Mouse (Mus musculus) cerebellum, adult 9-10 months (tissue): ENCODE data around the gene Lrch3.
A peak's percentile ranks its signal among the peaks of the same experiment; 100 is the strongest.
"Not testable (repeated sequence)": the region's sequence is repeated elsewhere in the genome, so short reads cannot be mapped to it uniquely, and the experiment has no call there.

Experiments
- DNase-seq: peaks from one replicate; pipeline ENCODE4 v3.0.0; 2022

The Lrch3 gene

DNA sequence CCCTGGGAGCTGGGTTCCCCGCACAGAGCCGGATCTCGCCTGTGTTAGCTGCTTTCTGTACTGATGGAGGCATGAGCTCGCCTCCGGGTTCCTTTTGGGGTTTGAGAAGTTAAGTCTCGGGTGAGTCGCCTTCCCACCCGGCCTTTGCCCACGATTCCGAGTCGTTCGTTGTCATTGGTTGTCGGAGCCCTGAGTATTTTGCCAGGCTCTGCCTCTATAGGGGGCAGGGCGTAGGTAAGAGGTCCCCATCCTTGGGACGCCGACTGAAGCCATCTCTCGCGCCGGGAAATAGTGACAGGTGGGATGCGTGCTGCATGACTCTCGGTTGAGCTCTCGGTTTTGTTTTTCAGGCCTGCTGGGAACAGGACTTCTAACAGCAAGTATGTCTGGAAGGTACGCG, 142.9 kb downstream of the Lrch3 start:
- no peak for DNase-seq

DNA sequence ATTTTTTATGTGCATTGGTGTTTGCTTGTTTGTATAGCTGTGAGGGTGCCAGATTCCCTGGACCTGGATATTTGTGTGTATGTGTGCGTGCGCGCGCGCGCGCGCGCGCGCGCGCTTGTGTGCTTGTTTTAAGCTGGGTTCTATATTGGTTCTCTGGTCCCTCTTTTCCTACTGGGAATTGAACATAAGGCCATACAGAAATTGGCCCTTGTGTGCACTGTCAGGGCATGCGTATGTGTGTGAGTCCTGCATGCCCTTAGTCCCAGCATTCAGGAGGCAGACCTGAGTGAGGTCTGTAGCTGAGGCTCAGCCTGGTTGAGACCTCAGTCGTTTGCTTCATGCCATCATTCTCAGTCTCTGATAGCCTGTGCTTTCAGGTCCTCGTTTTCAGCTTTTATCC, 144.1 kb downstream of the Lrch3 start:
- no peak for DNase-seq

DNA sequence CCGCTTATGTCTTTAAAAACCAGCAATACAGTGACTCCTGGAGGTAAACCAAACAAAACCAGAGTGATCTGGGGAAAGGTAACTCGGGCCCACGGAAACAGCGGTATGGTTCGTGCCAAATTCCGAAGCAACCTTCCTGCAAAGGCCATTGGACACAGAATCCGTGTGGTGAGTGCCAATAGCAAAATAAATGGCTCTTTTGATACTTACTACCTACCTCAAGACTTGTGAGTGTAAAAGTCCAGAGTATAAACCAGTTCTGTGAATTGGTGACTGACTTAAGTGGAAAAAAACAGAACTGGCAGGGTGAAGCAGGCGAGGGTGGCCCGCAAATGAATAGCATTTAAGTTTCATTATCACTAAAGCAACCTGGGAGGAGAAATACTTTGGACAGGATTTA, 144.8 kb downstream of the Lrch3 start:
- DNase-seq, result not testable (repeated sequence)

DNA sequence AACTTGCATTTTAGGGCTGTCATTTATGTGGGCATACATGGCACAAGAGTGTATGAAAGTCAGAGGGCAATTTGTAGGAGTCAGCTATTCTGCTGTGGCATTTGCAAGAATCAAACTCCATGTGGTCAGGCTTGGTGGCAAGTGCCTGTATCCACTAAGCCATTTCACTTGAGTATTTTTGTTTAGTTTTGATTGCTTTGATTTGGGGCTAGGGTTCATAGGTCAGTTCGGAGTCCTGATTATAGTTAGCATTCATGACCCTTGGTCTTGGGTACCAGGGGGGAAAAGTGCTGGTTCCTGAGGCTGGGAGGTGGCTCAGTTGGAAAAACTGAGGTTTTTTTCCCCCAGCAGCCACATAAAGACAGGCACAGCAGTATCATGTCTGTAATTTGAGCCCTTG, 145.6 kb downstream of the Lrch3 start:
- no peak for DNase-seq

DNA sequence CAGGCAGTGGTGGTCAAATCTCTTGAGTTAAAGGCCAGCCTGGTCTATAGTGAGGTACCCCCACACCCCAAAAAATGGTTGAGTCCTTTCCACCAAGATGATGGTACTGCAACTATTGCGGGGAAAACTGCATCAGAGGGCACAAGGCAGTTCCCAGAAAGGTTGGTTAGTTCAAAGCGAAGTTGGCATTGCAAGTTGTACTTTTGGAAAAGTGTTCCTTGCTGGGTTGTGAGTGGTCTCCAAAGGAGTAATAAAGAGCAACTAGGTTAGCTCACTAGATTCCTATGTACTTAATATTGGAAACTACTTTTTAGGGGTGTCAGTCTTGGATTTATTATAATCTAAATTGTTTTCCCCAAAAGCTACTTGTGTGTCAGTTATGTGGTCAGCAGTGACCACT, 147.0 kb downstream of the Lrch3 start:
- no peak for DNase-seq

DNA sequence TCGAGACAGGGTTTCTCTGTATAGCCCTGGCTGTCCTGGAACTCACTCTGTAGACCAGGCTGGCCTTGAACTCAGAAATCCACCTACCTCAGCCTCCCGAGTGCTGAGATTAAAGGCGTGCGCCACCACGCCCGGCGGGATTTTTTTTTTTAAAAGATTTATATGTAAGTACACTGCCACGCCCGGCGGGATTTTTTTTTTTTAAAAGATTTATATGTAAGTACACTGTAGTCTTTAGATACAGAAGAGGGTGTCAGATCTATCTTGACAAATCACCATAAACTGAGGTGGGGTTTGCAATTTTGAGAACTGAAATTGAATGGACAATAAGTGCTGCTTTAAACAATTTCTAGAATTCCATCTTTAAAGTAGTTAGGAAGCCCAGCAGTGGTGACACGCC, 147.5 kb downstream of the Lrch3 start:
- DNase-seq, result no peak

DNA sequence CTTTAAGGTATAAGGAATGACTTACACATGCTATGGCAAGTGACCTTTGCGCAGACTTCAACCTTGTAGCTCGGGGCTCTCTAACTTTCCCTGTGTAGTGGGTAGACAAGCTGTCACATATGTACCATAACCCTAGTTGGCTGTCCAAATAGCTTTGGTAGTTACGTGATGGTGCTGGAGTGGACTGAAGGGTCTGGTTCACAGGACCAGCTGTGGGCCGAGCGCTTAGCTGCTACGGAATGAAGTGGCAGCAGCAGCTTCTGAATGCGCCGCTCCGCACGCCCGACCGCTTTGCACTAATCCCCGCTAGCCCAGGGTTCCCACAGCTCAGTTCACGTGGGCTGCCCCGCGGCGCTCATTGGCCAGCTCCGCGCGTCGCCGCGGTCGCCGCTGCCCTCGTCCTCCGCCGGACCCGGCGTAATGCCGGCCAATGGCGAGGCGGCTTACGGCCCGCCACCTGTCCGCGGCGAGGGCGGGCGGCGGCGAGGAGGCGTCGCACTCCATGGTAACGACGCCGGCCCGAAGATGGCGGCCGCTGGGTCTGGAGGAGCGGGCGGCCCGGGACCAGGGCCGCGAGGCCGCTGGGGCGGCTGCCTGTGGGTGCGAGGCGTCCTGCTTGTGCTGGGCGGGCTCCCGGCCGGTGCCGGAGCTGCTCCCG, 148.3 kb downstream of the Lrch3 start, which contains the start of gene Lmln:
Lmln (plus strand) TSS at position 498 of the 658 bp plus-strand sequence.
- peak; percentile 88 for DNase-seq

DNA sequence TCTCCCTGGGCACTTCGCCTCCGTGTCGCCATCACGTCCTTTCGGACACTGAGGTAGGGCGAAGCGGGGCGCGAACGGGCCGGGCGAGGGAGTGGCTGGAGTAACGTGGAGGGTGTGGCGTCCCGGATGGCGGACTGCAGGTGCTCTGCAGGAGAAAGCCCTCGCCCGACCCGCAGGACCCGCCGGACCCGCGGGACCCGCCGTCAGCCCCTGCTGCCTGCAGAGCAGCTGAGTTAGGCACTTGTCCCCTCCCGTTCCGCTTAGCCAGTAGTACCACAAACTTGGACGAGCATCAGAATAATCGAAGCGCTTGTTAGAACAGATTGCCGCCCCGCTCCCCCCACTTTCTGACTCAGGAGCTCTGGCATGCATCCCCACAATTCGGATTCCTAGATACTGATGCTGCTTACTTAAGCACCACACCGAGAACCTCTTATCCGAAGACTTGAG, 148.8 kb downstream of the Lrch3 start:
- peak; percentile 70 for DNase-seq

DNA sequence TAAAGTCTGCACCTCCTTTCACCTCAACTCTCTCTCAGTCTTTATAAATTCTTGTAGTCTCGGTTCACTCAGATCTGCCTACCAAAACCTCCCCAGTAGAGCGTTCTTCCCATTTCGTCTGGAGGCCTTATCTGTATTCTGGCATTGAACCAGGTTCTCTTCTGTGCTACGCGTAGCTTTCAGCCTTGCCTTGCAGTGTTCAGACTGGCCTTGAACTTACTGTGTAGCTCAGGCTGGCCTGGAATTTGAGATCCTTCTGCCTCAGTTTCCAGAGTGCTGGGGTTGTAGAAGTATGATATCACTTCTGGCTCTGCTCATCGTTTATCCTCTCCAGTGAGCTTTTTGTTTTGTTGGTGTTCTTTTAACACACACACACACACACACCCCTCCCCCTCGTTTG, 149.4 kb downstream of the Lrch3 start:
- DNase-seq, result no peak

DNA sequence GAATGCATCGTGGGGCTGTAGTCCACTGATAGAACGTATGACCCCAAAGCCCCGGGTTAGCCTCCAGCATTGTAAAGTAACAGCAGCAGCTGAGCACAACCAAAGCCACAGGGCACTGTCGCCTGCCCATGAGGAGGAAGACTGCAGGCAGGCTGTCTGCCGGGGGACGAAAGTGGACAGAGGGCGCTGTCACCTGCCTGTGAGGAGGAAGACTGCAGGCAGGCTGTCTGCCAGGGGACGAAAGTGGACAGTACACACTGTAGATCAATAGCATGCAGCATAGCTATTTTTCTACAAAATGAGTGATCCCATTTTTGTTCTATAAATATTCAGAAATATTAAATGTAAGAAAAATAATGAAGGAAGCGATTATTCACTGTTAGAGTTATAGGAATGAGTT, 150.7 kb downstream of the Lrch3 start:
- DNase-seq, result no peak
